Comparison of ENCODE assay signal across 8 mouse cellular contexts in genomic region chr12:117412257-117412656, GRCm38 (mm10).
DNase-seq lines count a peak whose midpoint lies in the region; ATAC-seq and TF ChIP-seq lines count a peak whose summit lies in the region.

No protein-coding gene starts in this region.

- WGBS in forebrain, embryonic 14.5 days: 61% methylated on average over 6 of the region's 6 CpGs
- 81% methylated on average over 6 of the region's 6 CpGs for WGBS in forebrain, embryonic 10.5 days
- 36% methylated on average over 6 of the region's 6 CpGs for WGBS in heart, postnatal 0 days
- 39% methylated on average over 6 of the region's 6 CpGs for WGBS in lung, embryonic 15.5 days

- ATAC-seq in forebrain, embryonic 14.5 days: no peak
- no peak for ATAC-seq in heart, postnatal 0 days (ENCODE audit: insufficient read depth, low read depth)
- ATAC-seq in lung, embryonic 15.5 days (ENCODE audit: borderline replicate concordance, extremely low read depth, low FRiP score, low TSS enrichment): no peak
- ATAC-seq in activated CD4-positive, CD25-positive, alpha-beta regulatory T cell, adult 4 months: no peak

- no peaks in the 10 kb centered on the region for H3K36me3 ChIP-seq in forebrain, embryonic 14.5 days (ENCODE audit: control insufficient read depth, insufficient read depth, low read length)
- H3K36me3 ChIP-seq in forebrain, embryonic 10.5 days (replicated peaks): no peaks in the 10 kb centered on the region
- no peaks in the 10 kb centered on the region for H3K36me3 ChIP-seq in heart, postnatal 0 days (replicated peaks; ENCODE audit: control insufficient read depth, insufficient read depth, low read length)
- no peaks in the 10 kb centered on the region for H3K36me3 ChIP-seq in lung, embryonic 15.5 days

- H3K4me1 ChIP-seq in forebrain, embryonic 14.5 days (ENCODE audit: control insufficient read depth, insufficient read depth, low read length): 0 out of 2 replicates have a peak, but pooled peaks cover 4% of the 10 kb centered on the region
- peaks cover 16% of the 10 kb centered on the region for H3K4me1 ChIP-seq in forebrain, embryonic 10.5 days
- H3K4me1 ChIP-seq in heart, postnatal 0 days (ENCODE audit: control insufficient read depth, insufficient read depth): peaks cover 13% of the 10 kb centered on the region
- peaks cover 40% of the 10 kb centered on the region for H3K4me1 ChIP-seq in lung, embryonic 15.5 days

- H3K9ac ChIP-seq in forebrain, embryonic 14.5 days (ENCODE audit: low read length): no peak overlapping the region
- no peak overlapping the region for H3K9ac ChIP-seq in heart, postnatal 0 days (replicated peaks; ENCODE audit: low read depth, low read length)
- H3K9ac ChIP-seq in lung, embryonic 15.5 days: no peak overlapping the region

- peak; percentile 42 for DNase-seq in forebrain, embryonic 14.5 days (ENCODE audit: low spot score)
- DNase-seq in forebrain, embryonic 10.5 days (ENCODE audit: extremely low spot score, low spot score): no peak
- DNase-seq in adrenal gland, postnatal 10 days: peak; percentile 40
- DNase-seq in heart, postnatal 0 days (ENCODE audit: low spot score): peak; percentile 40
- no peak for DNase-seq in spleen, adult 18-20 months
- no peak for DNase-seq in embryo, embryonic 11 days

- no peaks in the 10 kb centered on the region for H3K27me3 ChIP-seq in forebrain, embryonic 14.5 days (replicated peaks; ENCODE audit: control insufficient read depth, insufficient read depth, low read length)
- no peaks in the 10 kb centered on the region for H3K27me3 ChIP-seq in forebrain, embryonic 10.5 days (ENCODE audit: poor library complexity, severe bottlenecking)
- no peaks in the 10 kb centered on the region for H3K27me3 ChIP-seq in heart, postnatal 0 days (ENCODE audit: control insufficient read depth, insufficient read depth, low read length)
- H3K27me3 ChIP-seq in lung, embryonic 15.5 days: no peaks in the 10 kb centered on the region

- no peak for TF ChIP-seq CTCF in heart, postnatal 0 days (IDR thresholded peaks at IDR 0.05; ENCODE audit: low read depth)

- H3K4me3 ChIP-seq in forebrain, embryonic 14.5 days (ENCODE audit: low read depth, low read length): no peak overlapping the region
- H3K4me3 ChIP-seq in forebrain, embryonic 10.5 days: no peak overlapping the region
- H3K4me3 ChIP-seq in heart, postnatal 0 days (ENCODE audit: low read depth, low read length): no peak overlapping the region
- no peak overlapping the region for H3K4me3 ChIP-seq in lung, embryonic 15.5 days

- no peaks in the 10 kb centered on the region for H3K9me3 ChIP-seq in forebrain, embryonic 14.5 days (replicated peaks; ENCODE audit: control insufficient read depth, low read length)
- H3K9me3 ChIP-seq in forebrain, embryonic 10.5 days: no peaks in the 10 kb centered on the region
- H3K9me3 ChIP-seq in heart, postnatal 0 days (replicated peaks; ENCODE audit: control insufficient read depth, low read length): no peaks in the 10 kb centered on the region
- no peaks in the 10 kb centered on the region for H3K9me3 ChIP-seq in lung, embryonic 15.5 days

- TF ChIP-seq EP300 in heart, postnatal 0 days (IDR thresholded peaks at IDR 0.05; ENCODE audit: low read depth): no peak

- no peak overlapping the region for H3K27ac ChIP-seq in forebrain, embryonic 14.5 days (ENCODE audit: low read depth, low read length)
- no peak overlapping the region for H3K27ac ChIP-seq in forebrain, embryonic 10.5 days
- no peak overlapping the region for H3K27ac ChIP-seq in heart, postnatal 0 days (ENCODE audit: low read depth)
- H3K27ac ChIP-seq in lung, embryonic 15.5 days: peak overlapping the region; percentile 88

- no peak overlapping the region for H3K4me2 ChIP-seq in forebrain, embryonic 14.5 days (ENCODE audit: low read length)
- no peak overlapping the region for H3K4me2 ChIP-seq in heart, postnatal 0 days (ENCODE audit: low read depth, low read length)
- no peak overlapping the region for H3K4me2 ChIP-seq in lung, embryonic 15.5 days

Comparison
In these comparisons a context has a peak if more than half of its experiments do, and no peak if none do; other contexts are left out.
1. DNase-seq: peak in forebrain, embryonic 14.5 days (single experiment), adrenal gland, postnatal 10 days (single experiment) and heart, postnatal 0 days (single experiment); none in forebrain, embryonic 10.5 days (single experiment), spleen, adult 18-20 months (0 of 2) and embryo, embryonic 11 days (single experiment).